Mouse (Mus musculus) forebrain, embryonic 14.5 days (tissue): Measurements from ENCODE around the gene Ptpn7. TPM values are rescaled to one million over a fixed set of nuclear protein-coding genes. Genes with fewer than 3 reads are reported as not detected.

Experiments
- ATAC-seq: fragments of 200-750 bp; cut with Nextera tagmentation; 2 replicates; pipeline ENCODE4 v1.8.0; 2017; ENCODE audit warnings: mild to moderate bottlenecking, moderate library complexity
- DNase-seq: peaks from one replicate; pipeline ENCODE4 v3.0.0-alpha.2; 2015; ENCODE audit warnings: low spot score
- H3K27ac ChIP-seq: fragments of 300-500 bp; sonication (generic); 2 replicates; pipeline ENCODE4 v1.5.1; 2014; ENCODE audit warnings: low read depth, mild to moderate bottlenecking, control low read depth, low read length, moderate library complexity
- H3K27me3 ChIP-seq: fragments of 300-500 bp; sonication (generic); replicated peaks from 2 replicates; pipeline ENCODE4 v1.6.1; 2014; ENCODE audit warnings: low read length, control low read depth, mixed read lengths; ENCODE audit not compliant: control insufficient read depth, insufficient read depth
- H3K36me3 ChIP-seq: fragments of 300-500 bp; sonication (generic); 2 replicates; pipeline ENCODE4 v1.6.1; 2014; ENCODE audit warnings: low read length, control low read depth; ENCODE audit not compliant: control insufficient read depth, insufficient read depth
- H3K4me1 ChIP-seq: fragments of 300-500 bp; sonication (generic); 2 replicates; pipeline ENCODE4 v1.6.1; 2014; ENCODE audit warnings: antibody characterized with exemption, low read length, control low read depth; ENCODE audit not compliant: control insufficient read depth, insufficient read depth
- H3K4me2 ChIP-seq: fragments of 300-500 bp; sonication (generic); 2 replicates; pipeline ENCODE4 v1.6.1; 2014; ENCODE audit warnings: mild to moderate bottlenecking, control low read depth, low read length
- H3K4me3 ChIP-seq: fragments of 300-500 bp; sonication (generic); 2 replicates; pipeline ENCODE4 v1.5.1; 2014; ENCODE audit warnings: low read depth, low read length, control low read depth
- H3K9ac ChIP-seq: fragments of 300-500 bp; sonication (generic); 2 replicates; pipeline ENCODE4 v1.6.1; 2014; ENCODE audit warnings: mild to moderate bottlenecking, low read length, control low read depth, moderate library complexity
- H3K9me3 ChIP-seq: fragments of 300-500 bp; sonication (generic); replicated peaks from 2 replicates; pipeline ENCODE4 v1.6.1; 2016; ENCODE audit warnings: low read length, control low read depth, mixed read lengths; ENCODE audit not compliant: control insufficient read depth
- WGBS: fragments of 180-500 bp; shearing (Covaris S2); extraction: QIAGEN DNeasy Blood & Tissue Kit; methylation state at CpG from one replicate; pipeline ENCODE4 v1.1.7; 2014; 5-methylcytosine and 5-hydroxymethylcytosine counted together
- polyA plus RNA-seq: library from polyadenylated mRNA; unstranded; fragments of >200 nt; fragmentation: Nextera tagmentation; extraction: Ambion mirVana; gene quantifications from 2 replicates; pipeline ENCODE4 v1.2.1, GENCODE M21; 2014

Ptpn7 gene
- polyA plus RNA-seq, 1 experiment from 2014 or later = 0.57 TPM

DNA sequence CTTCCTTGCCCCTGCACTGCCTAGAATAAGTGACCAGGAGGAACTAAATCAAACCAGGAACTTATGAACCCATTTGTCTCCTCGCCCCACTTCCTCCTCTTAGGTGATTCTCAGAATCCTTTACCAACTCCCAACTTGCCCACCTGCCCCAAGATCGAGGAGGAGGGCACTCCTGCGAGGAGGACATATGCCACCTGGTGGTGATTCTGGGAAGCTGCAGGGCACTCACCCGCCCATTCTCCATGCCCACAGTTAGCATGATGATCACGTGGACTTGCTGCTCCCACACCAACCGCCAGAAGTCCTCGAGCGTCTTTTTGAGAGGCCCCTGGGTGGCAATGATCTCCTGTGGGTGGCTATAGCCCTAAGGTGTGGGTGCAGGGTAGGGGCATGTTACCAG is 19.8 kb upstream of the Ptpn7 start:
- Histone ChIP-seq H3K4me2 (no peak overlapping the region), H3K27me3 (no peaks in the 10 kb centered on the region), H3K4me1 (no peaks in the 10 kb centered on the region), H3K9ac (no peak overlapping the region), H3K9me3 (no peaks in the 10 kb centered on the region), H3K4me3 (no peak overlapping the region), H3K36me3 (no peaks in the 10 kb centered on the region), H3K27ac (no peak overlapping the region)
- DNase-seq (peak; percentile 57), ATAC-seq (peak; percentile 45)
- WGBS = 13% methylated on average over 8 of the region's 8 CpGs

DNA sequence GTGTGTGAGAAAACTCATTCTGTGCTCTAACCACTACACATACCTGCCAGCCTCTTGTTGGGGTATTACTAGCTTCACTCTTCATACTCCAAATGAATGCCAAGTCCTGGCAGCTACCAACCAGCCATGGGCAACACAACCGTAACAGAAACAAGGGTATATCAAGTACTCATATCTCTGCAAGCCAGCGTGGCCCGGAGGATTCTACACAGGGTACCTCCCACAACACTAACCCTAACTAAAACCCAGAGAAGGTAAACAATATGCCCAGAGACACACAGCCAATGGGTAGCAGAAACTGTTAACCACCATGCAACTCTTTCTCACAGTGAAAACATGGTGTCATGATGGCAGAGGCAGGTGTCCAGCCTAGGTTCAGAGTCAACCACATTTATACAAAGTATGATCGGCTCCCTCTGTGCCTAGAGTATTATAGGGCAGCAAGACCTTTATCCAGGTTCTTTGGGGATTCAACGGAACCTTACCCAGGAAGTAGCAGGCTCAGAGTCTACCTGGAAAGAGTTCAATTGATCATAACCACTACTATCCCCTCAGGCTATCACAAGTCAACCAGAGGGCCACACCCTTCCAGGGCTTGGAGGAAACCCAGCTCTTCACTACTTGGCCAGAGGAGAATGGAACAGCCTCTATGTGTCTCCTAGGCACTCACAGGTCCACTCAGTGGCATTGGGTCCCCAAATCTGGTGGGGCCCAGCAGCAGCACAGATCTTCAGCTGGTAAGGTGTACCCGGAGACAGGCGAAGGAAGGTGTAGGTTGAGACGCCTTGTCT is 7.7 kb upstream of the Ptpn7 start:
- H3K27ac ChIP-seq = no peak overlapping the region
- H3K36me3 ChIP-seq = no peaks in the 10 kb centered on the region
- H3K27me3 ChIP-seq = no peaks in the 10 kb centered on the region
- no peak overlapping the region for H3K9ac ChIP-seq
- no peak overlapping the region for H3K4me3 ChIP-seq
- ATAC-seq = no peak
- H3K9me3 ChIP-seq = no peaks in the 10 kb centered on the region
- 93% methylated on average over 8 of the region's 8 CpGs for WGBS
- no peak overlapping the region for H3K4me2 ChIP-seq
- no peak for DNase-seq
- no peaks in the 10 kb centered on the region for H3K4me1 ChIP-seq

DNA sequence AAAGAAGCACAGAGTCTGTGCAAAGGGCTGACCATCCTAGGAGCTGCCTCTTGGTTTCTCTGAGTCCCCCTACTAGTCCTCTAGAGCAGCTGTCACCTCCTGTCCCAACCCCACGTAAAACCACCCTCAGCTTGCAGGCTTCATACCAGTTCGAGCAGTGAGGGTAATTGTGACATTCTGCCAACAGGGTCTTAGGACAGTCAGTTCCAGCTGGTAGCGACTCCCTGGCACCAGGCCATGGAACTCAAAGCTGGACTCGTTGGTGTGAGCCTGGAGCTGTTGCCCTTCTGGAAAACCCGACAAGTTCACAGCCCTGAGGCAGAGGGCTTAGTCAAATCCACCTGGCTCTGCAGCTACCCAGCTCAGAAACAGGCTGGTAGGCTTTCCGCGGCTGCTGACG is 6.5 kb upstream of the Ptpn7 start:
- Histone ChIP-seq H3K27ac (no peak overlapping the region), H3K4me2 (no peak overlapping the region), H3K4me1 (no peaks in the 10 kb centered on the region), H3K4me3 (no peak overlapping the region), H3K36me3 (no peaks in the 10 kb centered on the region), H3K27me3 (no peaks in the 10 kb centered on the region), H3K9ac (no peak overlapping the region), H3K9me3 (no peaks in the 10 kb centered on the region)
- DNase-seq = peak; percentile 30
- 69% methylated on average over 8 of the region's 8 CpGs for WGBS
- ATAC-seq = no peak

DNA sequence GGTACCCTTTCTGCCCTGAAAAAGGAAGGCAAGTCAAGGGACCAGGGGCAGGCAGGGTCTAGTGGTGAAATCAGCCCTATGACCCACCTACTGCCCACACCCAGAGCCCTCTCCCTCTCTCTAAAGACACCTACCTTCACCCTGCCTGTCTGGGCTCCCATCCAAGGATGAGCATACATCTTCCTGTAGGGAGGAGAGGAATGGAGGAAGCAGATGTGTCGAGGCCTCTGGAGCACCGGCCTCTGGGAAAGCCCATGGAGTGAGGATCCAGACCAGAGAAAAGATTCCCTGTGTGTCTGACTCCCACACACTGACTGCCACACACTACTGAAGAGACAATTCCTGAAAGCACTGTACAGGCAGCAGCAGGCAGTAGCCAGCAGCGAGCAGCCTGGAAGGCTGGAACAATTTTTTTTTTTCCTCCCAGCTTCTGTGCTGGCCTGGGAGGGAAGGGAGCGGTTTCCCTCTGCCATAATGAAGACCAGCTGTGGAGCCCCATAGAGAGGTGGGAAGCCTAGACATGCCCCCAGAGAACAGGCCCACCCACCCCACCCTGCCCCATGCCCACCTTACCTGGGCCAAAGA is 6.0 kb upstream of the Ptpn7 start:
- Histone ChIP-seq H3K36me3 (no peaks in the 10 kb centered on the region), H3K4me1 (no peaks in the 10 kb centered on the region), H3K9ac (no peak overlapping the region), H3K27ac (no peak overlapping the region), H3K27me3 (no peaks in the 10 kb centered on the region), H3K4me2 (no peak overlapping the region), H3K9me3 (no peaks in the 10 kb centered on the region), H3K4me3 (no peak overlapping the region)
- ATAC-seq = no peak
- 70% methylated on average over 4 of the region's 4 CpGs for WGBS
- DNase-seq = no peak

DNA sequence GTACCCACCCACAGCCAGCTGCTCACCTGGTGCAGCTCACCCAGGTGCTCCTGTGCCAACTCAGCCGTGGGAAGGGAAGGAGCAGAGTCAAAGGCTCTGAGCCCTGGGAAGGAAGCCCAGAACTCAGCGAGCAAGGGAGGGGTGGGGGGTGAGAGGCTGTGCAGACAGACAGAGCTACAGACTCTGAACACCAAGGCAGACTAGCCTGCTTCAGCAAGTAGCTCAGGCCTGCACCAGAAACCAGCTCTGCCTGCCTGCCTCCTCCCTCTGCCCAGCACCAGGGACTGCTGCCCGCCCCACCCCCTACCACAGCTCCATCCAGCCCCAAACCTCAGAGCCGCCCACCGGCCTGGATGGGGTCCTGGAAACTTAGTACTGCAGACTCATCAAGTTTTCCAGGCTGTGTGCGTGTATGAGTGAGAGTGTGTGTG is 4.5 kb upstream of the Ptpn7 start:
- Histone ChIP-seq H3K27me3 (no peaks in the 10 kb centered on the region), H3K9me3 (no peaks in the 10 kb centered on the region), H3K36me3 (no peaks in the 10 kb centered on the region), H3K9ac (no peak overlapping the region), H3K4me1 (no peaks in the 10 kb centered on the region), H3K4me3 (no peak overlapping the region), H3K4me2 (no peak overlapping the region), H3K27ac (no peak overlapping the region)
- no peak for DNase-seq
- WGBS = 57% methylated on average over 6 of the region's 6 CpGs
- ATAC-seq = no peak

DNA sequence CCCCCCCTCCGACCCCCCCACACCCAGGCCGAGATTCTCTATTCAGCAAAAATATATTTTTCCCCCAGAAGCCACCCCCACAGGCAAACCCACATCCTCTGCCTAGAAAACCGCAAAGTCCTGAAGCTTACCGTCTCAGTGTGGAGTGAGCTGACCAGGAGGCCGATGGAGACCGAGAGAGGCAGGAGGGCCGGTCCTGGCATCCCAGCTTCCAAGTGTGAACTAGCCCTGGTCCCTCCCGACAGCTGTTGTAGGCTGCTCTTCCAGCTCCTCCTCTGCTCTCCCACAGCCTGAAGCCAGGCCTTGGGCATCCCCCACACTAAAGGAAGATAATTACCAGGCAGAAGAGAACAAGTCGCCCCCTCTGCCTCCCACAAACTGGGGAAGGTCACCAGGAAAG is 3.5 kb upstream of the Ptpn7 start:
- no peak overlapping the region for H3K4me3 ChIP-seq
- H3K4me1 ChIP-seq = no peaks in the 10 kb centered on the region
- WGBS = 31% methylated on average over 9 of the region's 9 CpGs
- no peak overlapping the region for H3K4me2 ChIP-seq
- no peaks in the 10 kb centered on the region for H3K9me3 ChIP-seq
- ATAC-seq = no peak
- no peak for DNase-seq
- no peaks in the 10 kb centered on the region for H3K27me3 ChIP-seq
- H3K9ac ChIP-seq = no peak overlapping the region
- H3K27ac ChIP-seq = no peak overlapping the region
- no peaks in the 10 kb centered on the region for H3K36me3 ChIP-seq

DNA sequence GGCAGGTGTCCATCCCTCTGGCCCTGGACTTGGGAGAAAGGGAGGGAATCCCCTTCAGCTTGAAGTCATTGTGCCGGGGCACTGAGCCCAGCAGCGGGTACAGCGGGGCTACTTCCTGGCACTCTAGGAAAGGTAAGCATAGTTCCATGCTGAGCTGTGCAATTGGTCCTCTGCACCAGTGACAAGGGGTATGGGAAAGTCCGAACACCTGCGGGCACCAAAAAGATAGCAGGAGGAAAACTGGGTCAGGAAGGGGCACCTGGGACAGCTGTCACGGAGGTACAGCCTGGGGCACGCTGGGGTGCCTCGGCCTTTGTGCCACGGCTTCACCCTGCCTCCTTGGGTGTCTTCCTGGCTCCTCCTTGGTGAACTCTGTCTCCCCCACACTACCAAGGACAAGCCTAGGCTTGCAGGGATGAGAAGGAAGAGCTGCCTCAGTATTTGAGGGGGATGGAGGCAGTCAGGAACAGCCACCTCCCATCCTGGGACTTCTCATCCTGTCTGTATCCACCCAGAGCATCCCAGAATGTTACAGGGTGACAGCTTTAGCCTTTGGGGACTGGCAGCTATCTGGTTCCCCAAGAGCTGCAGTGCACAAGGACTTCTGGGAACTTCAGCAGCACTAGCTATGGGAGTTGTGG is 2.8 kb upstream of the Ptpn7 start:
- Histone ChIP-seq H3K4me1 (no peaks in the 10 kb centered on the region), H3K4me3 (no peak overlapping the region), H3K36me3 (no peaks in the 10 kb centered on the region), H3K27me3 (no peaks in the 10 kb centered on the region), H3K9ac (no peak overlapping the region), H3K9me3 (no peaks in the 10 kb centered on the region), H3K4me2 (no peak overlapping the region), H3K27ac (no peak overlapping the region)
- no peak for ATAC-seq
- WGBS = 63% methylated on average over 9 of the region's 9 CpGs
- DNase-seq = no peak

DNA sequence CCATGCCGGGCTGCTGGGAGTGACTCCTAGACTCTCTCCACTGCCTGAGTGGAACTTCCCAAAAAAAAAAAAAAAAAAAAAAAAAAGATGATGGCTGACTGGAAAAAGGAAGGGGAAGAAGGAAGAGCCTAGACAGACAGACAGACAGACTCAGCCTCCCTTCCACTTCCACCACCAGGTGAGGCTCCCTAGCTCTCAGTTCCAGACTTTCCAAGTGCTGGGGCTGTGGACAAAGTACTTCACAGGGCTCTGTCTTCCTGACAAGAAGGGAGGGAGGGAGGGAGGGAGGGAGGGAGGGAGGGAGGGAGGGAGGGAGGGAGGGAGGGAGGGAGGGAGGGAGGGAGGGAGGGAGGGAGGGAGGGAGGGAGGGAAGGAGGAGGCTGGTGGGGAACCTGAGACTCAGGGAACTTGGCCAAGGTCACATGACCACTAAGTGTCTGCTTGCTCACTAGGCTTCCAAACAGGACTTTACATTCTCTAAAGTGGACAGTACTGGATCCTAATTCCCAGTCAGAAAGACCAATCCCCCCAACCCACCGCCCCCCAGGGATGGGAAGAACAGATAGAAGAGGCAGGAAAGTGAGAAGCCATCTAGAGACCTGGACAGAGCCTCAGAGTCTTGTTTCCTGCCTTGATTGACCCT is 2.0 kb upstream of the Ptpn7 start:
- Histone ChIP-seq H3K4me2 (no peak overlapping the region), H3K36me3 (no peaks in the 10 kb centered on the region), H3K9ac (no peak overlapping the region), H3K4me3 (no peak overlapping the region), H3K9me3 (no peaks in the 10 kb centered on the region), H3K27ac (no peak overlapping the region), H3K4me1 (no peaks in the 10 kb centered on the region), H3K27me3 (no peaks in the 10 kb centered on the region)
- DNase-seq (no peak), ATAC-seq (no peak)
- 46% methylated on average over 2 of the region's 2 CpGs for WGBS

DNA sequence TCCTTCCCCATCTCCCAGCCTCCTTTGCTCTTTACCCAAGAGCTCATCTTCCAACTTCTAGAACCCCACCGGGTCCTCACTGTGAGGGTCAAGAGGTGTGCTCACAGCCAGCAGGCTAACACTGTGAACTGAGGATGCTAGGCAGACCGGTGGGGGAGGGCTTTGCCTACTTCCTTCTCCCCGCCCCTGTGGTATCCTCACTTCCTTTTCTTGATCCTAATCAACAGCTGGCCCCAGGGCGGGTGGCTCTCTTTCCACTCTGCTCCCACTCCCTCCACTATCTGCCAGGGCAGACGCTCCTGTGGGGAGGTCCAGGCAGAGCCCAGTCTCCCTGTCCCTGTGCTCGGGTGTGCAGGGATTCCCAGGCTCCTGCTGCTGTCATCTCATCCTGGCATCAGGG is 1.5 kb upstream of the Ptpn7 start:
- Histone ChIP-seq H3K36me3 (no peaks in the 10 kb centered on the region), H3K4me2 (no peak overlapping the region), H3K4me3 (no peak overlapping the region), H3K4me1 (no peaks in the 10 kb centered on the region), H3K27ac (no peak overlapping the region), H3K9ac (no peak overlapping the region), H3K9me3 (no peaks in the 10 kb centered on the region), H3K27me3 (no peaks in the 10 kb centered on the region)
- ATAC-seq = no peak
- no peak for DNase-seq
- WGBS = 46% methylated on average over 6 of the region's 6 CpGs
